Mouse (Mus musculus): ENCODE results near the gene 2810004N23Rik.
A peak's percentile ranks its signal among the peaks of the same experiment; 100 is the strongest.

The 2810004N23Rik gene

DNA sequence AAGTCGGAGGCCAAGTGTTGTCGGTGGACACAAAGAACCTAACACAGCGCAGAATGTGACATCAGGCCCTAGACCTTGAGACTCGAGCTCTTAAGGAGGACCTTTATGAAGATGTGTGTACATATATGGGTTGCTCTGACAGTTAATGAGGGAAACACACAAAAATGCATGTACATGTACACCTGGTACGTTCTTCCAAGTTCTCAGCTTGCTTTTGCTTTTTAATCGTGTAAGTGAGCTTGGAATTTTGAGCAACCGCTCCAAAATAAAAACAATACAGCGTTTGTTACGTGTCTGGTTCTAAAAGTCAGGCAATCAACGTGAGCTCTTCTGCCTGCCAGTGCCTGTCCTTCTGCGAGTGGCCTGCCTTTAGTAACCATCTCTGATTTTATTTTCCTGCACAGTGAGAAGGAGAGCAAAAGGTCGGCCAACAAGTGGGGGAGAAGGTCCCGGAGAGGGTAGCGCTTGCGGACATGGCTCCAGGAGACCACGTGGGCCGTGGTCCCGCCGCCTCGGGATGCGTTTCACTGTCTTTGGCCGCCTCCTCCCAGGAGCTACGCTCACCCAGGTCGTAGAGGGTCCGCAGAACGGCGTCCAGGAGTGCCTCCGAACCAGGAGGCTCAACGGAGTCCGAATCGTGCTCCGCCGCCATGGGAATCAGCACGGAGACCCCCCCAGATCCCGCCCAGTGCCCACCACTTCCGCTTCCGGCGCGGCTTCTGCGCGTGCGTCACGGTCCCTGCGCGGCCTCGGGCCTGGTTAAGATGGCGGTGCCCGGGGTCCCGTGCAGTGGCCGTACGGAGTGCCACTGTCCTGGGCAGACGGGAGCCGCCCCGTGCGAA, at the start of gene 2810004N23Rik, which contains the start of gene Gnpat:
2810004N23Rik (minus strand) TSS at position 800 of the 842 bp plus-strand sequence.
Gnpat (plus strand) TSS at position 713 of the 842 bp plus-strand sequence.
- DNase-seq (ENCODE audit: low read depth, low spot score) = peak; percentile 87

DNA sequence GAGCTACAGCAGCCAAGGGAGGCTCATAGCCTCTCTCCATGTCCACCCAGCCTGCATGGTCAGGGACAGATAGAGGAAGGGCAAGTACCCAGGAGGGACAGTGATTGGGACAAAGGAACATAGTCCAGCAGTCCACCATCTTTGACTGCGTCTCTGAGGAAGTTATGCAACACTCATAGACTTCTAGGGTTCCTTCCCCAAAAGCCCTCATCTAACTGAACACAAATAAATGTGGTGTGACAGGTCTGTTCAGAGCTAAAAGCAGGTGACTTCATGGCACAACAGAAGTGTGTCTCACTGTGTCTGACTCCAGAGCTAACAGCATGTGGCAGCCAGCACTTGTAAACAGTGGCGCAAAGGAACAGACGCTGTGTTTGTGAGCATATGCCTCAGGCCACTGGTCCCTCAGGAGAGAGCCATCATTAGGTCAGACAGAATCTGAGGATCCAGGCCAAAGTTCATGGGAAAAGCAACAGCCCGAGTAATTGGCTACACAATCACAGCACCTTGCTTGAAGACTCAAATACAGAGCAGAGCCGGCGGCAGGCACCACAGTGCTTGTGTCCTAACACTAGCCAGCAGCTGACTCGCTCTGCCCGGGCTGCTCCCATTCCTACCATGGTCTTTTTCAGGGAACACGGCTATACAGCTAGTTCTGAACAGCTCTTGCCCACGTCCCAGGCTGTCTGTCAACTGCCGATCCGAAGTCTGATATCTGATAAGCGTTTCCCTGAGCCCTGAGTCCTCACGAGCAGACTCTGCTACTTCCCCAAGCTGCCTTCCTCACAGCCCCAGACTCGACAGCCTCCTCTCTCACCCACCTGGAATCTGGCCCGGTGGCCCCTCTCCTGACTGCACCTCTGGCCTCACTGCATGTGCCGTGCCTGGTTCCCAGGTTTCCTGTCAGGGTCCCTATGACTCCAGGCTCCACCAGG, 49.3 kb upstream of the 2810004N23Rik start:
- no peak for DNase-seq (ENCODE audit: low read depth, low spot score)

DNA sequence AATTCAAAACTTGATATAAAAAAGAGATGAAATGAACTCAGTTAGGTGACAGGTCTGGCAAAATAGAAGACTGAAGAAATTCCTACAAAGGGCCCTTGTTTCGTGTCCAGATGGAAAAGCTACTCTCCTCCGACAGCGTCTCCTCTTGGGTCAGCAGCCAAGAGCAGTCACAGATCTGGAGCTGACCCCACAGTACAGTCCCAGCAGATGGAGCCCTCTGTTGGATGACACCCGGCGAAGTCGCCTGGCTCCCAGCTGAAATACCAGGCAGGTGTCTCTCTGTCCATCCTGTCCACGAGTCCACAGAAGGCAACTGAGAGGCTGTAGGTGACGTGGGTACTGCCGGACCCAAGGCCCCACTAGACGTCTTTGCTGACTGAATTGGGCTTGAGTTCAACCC, 47.4 kb upstream of the 2810004N23Rik start:
- no peak for DNase-seq (ENCODE audit: low read depth, low spot score)

DNA sequence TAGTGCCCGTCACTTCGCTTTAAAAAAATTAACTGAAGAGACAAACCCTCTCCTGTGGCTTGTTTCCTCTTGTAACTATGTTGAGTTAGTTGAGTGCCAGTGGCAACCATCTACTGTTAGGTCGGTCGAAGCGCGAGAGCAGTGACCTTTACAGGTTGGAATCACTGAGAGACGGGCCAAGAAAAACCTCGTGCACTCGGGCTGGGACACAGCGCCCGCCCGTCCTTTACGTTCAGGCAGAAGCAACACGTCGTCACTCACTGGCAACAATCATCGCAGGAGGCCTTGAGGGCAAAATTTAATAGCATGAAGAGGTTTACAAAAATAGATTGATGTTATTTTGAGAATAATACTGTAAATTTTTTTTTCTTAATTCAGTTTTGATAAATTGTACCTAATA, 47.0 kb upstream of the 2810004N23Rik start:
- no peak for DNase-seq (ENCODE audit: low read depth, low spot score)

DNA sequence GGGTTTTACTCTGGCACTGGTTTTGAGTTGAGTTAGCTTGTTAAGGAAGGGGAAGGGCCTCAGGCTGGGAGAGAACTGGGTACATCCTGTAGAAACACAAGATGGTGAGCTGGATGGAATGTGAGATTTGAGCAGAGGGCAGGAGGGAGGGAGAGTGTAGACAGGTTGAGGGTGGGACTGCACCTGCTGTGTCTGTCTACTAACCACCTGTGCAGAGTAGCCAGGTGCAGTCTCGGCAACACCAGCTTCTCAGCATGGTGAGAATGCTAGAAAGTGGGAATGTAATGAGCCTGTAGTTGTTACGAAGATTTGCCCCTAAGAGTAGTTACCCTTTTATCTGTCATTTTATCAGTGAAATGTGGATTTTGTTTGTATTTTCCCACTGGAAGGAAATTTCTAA, 42.6 kb upstream of the 2810004N23Rik start:
- DNase-seq (ENCODE audit: low read depth, low spot score) = no peak

DNA sequence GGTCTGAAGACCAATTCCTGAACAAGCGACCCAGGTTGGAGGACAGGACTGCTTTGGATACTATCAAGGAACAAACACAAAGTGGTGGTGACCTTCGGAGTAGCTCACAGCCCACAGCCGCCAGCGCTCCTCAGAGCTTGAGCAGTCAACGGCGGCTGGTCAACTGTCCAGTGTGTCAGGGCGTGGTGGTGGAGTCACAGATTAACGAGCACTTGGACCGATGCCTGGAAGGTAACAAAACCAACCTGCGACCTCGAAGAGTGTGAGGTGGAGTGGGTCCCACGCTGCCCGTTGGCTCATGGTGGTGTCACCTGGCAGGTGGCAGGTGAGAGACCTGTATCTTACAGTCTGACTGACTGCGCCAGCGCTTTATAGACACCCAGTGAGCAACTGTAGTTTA, 40.3 kb upstream of the 2810004N23Rik start:
- no peak for DNase-seq (ENCODE audit: low read depth, low spot score)

DNA sequence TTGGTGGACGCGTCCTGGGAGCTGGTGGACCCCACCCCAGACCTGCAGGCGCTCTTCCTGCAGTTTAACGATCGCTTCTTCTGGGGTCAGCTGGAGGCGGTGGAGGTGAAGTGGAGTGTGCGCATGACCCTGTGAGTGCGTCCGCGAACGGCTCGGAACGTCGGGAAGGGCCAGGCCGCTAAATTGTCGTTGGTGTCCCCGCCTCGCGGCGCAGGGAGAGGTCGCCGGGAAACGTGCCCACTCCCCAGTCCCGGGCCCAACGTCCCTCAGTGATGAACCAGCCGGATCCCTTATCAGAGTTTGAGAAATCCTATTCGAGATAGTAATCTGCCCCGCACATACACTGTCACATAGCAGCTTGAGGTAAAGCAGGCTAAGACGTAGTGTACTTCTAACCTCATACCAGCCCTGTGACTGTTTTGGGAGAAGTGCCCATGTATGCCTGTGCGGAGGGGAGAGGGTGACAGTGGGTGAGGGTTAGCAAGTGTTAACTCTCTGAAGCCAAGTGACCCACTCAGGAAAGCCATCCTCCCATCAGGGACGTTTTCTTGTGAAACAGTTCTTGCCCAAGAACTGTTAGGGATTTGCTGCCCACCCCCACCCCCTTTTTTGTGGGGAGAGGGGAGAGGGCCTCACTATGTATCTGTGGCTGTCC, 35.5 kb upstream of the 2810004N23Rik start:
- peak; percentile 57 for DNase-seq (ENCODE audit: low read depth, low spot score)

DNA sequence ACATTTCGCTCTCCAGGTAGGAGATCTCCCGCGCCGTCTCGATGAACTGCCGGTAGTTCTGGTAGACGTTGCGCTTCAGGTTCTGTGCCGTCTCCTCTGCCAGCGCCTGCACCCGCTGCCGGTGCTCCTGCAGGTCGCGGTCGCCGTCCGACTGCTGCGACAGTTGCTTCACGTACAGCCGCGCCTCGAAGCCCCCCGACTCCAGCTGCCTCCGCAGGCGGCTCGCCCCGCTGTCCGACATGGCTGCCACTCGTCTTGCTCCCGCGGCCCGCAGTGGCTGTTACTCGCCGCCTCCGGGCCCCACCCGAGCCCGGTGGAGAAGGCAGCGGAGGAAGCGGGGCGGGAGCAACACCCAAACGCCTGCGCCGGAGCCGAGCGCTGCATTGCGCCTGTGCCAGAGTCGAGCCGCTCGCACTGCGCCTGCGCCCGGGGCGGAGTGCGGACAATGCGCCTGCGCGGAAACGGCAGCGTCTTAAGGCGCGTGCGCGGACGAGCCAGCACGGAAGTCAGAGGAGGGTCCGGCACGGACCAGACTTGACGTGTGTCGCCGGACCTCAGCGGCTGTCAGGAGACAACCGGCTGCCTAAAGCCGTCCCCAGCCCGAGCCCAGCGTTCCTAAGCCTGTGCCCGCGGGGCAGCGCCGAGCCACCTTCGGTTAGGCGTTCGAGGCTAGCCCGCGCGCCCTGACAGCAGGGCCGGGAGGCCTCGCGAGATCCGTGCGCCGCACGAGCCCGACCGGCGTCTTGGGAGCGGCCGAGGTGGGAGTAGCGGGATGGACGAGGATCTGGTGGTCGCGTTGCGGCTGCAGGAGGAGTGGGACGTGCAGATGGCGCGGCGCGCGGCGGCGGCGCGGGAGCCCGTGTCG, 34.7 kb upstream of the 2810004N23Rik start, which contains the start of the genes Exoc8 and Sprtn:
Exoc8 (minus strand) TSS at position 320 of the 865 bp plus-strand sequence.
Sprtn (plus strand) TSS at position 501 of the 865 bp plus-strand sequence.
- peak; percentile 91 for DNase-seq (ENCODE audit: low read depth, low spot score)

DNA sequence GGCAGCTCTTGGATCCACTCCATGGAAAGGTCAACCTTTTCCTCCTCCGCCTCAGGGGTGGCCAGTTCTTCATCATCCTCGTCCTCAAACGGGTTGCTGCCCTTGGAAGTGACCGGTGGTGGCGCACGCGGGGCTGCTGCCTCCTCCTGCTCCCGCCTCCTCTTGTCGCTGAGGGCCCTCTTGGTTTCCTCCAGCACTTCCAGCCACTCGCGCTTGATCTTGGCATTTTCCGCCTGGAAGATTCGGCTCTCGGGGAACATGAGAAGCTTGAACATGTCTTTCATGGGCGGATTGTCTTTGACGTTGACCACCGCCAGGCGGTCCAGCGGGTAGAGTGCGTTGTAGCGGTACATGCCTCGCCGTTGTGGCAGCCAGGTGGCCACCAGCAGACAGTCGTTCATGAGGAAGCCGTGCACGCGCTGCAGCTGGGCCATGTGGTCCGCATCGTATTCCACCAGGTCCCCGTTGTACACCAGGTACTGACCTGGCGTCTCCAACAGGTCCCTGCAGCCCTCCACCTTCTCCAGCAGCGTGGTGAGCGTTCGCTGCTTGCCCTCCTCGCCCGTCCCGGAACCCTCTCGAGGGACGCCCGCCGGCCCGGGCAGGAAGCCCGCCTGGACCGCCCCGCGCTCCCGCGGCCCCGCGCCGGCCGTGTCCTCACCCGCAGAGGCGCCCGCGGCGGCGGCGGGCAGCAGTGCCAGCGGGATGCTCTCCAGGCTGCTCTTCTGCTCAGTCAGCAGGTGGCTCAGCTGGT, 33.9 kb upstream of the 2810004N23Rik start:
- DNase-seq (ENCODE audit: low read depth, low spot score) = peak; percentile 71

DNA sequence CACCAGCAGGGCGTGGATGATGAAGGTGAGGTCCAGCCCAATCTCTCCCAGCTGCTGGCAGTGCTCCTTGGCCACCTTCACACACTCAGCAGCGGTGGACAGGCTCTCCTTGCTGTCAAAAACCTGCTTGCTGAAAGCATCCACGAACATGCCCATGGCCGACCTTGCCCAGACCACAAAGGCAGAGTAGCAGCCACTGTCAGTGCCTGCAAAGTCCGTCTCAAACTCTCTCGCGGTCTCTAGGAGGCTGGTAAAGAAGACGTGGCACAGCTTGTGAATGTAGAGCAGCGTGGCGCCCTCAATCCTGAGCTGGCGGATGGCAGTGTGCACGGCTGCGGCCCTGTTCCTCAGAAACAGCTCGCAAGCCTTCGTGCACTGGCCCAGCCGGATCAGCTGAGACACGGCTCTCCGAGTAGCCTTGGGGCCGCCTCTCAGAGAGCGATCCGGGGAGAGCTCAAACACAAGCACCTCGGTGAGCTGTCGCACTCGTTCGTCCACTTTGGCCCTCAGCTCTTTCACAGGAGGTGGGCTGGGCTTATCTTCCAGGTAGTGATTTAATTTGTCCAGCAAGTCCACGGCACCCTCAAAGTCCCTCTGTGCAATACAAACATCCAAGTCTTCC, 33.2 kb upstream of the 2810004N23Rik start:
- no peak for DNase-seq (ENCODE audit: low read depth, low spot score)

DNA sequence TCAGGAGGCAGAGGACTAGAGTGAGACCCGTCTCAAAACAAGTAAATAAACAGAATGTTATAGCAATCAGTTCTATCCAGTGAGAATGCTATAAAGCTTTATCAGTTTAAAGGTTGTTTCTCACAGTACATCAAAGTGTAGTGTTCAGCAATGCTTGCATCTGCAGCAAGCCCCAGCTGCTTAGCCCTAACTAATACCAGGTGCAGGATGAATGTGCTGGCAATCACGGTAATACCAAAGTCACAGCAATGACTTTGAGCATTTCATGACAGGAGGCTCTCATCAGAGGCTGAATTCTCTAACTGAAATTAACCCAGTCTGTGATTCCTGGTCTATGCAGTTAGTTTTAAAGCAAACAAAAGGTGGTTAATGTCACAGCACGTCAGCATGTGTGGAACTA, 29.7 kb upstream of the 2810004N23Rik start:
- peak; percentile 60 for DNase-seq (ENCODE audit: low read depth, low spot score)

DNA sequence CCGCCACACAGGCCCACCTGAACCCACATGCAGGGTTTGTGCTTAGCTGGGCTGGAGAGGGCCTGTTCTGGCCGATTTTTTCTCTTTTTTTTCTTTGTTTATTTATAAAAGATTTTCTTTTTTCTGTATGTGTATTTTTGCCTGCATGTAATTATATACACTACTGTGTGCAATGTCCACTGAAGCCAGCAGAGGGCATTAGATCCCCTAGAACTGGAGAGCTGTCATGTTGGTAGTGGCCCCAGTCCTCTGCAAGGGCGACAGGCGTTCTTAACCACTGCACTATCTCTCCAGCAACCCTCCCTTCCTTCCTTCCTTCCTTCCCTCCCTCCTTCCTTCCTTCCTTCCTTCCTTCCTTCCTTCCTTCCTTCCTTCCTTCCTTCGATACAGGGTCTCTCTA, 25.5 kb upstream of the 2810004N23Rik start:
- peak; percentile 13 for DNase-seq (ENCODE audit: low read depth, low spot score)

DNA sequence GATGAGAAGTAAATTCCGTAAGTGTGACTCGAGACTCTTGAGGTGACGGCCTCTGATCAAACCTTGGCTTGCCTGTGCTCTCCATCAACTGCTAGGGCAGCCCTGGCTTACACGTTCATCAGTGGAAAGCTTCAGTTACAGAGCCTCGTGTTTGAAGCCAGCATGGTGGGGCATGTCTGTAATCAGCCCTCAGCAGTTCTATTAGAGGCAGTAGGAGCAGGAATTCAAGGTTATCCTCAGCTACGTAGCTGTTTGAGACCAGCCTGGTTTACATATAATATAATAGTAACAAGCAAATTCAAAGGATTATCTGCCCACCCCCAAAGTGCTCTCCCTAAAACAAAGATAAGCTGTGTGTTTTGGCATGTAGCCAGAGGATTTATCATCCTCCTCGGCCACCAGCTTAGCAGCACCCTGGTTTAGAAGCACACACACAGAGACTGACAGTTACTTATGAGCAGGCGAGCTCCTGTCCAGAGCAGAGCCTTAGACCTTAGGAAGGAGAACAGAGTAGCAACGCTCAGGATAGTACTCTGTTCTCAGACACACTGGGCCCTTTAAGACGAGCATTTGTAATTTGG, 16.1 kb upstream of the 2810004N23Rik start:
- no peak for DNase-seq (ENCODE audit: low read depth, low spot score)

DNA sequence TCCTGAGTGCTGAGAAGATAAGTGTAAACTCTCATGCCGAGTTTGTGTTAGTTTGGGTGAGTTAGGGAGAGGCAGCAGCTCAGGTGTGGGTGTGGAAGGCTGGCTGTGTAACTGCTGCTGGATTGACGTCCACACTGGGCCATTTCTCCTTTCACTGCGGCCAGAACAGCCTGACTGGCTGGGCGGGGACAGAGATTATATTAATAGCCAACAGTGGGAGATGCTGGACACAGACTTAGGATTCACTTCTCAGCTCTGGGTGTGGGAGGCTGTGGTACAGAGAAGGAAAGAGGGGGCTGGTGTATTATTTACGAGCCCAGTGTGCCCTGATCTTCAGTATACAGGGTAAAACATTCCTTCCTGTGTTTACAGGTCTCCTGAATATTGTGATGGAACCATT, 15.2 kb upstream of the 2810004N23Rik start:
- no peak for DNase-seq (ENCODE audit: low read depth, low spot score)

DNA sequence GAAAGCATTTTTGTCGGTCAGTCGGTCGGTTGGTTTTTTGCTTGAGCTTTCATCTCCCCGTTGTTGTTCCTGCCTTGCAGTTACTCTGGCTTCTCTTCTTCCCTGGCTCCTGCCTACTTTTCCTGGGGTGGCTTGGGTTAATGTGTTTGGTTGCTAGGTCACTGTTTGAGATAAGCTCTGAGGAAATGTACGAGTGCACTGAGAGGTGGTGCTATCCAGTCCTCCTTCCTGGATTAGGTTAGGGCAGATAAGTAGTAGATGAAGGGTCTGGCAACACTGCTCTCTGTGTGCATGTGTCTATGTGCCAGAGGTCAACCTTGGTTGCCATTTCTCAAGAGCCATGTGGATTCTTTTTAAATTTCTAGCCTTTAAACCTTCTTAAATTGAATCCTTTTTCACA, 9.8 kb upstream of the 2810004N23Rik start:
- DNase-seq (ENCODE audit: low read depth, low spot score) = no peak

DNA sequence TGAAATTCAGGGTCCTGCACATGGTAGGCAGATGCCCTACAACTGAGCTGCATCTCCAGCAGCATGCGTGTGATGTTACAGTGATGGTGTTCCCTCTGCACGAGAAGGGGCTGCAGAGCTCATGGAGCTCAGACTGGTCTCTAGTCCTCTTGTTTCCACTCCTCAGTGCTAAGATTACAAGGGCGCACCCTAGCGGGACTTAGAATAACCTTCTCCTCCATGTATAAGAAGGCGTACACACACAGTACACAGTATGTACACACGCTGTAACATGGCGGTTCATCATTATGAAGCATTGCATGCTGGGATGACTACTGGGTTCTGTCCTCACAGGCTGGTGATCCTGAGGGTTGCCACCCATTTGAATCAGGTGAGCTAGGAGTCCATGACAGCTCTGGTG, 9.2 kb upstream of the 2810004N23Rik start:
- no peak for DNase-seq (ENCODE audit: low read depth, low spot score)

DNA sequence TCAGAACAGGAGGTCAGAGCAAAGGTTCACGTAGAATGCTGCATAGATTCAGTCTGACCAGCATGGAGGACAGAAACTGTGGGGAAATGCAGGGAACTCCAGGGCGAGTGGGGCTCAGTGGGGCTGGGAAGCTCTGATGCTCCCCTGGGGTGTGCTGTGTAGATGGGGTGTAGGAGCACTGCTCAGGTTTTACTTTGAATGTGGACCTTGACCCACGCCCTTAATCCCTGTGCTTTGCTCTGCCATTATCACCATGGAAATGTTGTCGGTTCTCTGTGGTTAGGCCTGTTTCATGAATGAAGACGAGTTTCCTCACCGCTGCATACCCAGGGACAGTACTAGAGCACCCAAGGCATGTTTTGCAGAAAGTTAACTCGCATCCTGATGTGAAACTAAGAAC, 8.6 kb upstream of the 2810004N23Rik start:
- DNase-seq (ENCODE audit: low read depth, low spot score) = no peak

DNA sequence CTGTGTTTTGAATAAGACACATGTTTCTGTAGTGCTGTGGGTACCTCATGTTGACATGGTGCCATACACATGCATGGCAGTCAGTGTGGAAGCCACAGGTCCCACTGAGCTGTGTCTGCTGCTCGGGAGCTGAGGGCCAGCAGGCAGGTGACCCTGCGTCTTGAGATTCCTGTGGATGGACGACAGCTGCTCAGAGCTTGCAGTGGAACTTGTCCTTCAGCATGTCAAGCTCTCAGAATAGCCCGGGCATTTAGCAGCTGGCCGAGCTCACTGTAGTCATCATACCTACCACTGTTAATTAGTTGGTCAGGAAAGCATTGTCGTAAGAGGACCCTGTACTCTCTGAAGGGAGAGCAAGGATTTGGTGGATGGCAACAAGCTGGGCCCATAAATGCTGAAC, 6.8 kb upstream of the 2810004N23Rik start:
- DNase-seq (ENCODE audit: low read depth, low spot score) = no peak

DNA sequence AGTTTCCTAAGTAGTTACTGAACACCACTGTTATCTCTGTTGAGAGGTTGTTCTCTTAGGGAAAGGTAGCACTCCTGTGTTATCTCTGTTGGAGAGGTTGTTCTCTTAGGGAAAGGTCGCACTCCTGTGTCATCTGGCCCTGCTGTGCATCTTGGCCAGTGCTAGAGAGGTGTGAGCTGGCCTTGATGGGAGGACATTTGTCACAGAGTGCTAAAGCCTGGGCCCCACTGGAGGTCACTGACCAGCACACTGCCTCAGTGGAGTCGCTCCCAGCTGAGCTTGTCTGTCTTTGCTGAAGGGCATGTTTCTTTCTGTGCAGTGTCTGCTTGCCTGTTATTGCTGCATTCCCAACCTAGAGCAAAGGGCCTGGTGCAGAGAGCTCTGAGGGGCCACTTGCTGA, 4.2 kb upstream of the 2810004N23Rik start:
- no peak for DNase-seq (ENCODE audit: low read depth, low spot score)
